Mouse (Mus musculus): Measurements from ENCODE around the gene Galntl6. TPM values are rescaled to one million over a fixed set of nuclear protein-coding genes. Genes with fewer than 3 reads are reported as not detected.
A peak's percentile ranks its signal among the peaks of the same experiment; 100 is the strongest.

Gene Galntl6
- polyA plus RNA-seq, 1 experiment from 2014 or later, result 0.22 TPM

DNA sequence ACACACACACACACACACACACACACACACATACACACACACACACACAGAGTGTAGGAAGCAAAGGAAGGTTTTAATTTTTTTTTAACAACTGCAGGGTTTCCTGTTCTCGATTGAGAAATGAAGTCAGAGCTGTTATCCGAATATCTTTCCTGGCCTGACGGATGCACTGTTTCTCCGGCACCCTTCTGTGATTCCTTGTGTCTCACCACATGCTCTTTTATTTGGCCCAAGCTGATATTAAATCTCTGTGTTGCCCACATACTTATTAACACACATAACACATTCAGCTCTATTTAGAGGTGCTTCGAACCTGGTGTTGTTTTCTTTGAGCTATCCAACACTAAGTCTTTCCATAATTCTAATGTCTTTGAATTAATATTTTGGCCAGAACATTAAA lies 1069.0 kb downstream of the Galntl6 start:
- no peaks in the 10 kb centered on the region for H3K36me3 ChIP-seq (replicated peaks)
- H3K9me3 ChIP-seq, result no peaks in the 10 kb centered on the region
- no peaks in the 10 kb centered on the region for H3K4me1 ChIP-seq
- H3K27me3 ChIP-seq (replicated peaks; ENCODE audit: low read depth, poor library complexity, severe bottlenecking), result no peaks in the 10 kb centered on the region
- no peak for DNase-seq (ENCODE audit: low spot score)
- WGBS, result 82% methylated on average over 5 of the region's 5 CpGs
- H3K27ac ChIP-seq (replicated peaks), result no peak overlapping the region
- H3K4me3 ChIP-seq, result no peak overlapping the region

DNA sequence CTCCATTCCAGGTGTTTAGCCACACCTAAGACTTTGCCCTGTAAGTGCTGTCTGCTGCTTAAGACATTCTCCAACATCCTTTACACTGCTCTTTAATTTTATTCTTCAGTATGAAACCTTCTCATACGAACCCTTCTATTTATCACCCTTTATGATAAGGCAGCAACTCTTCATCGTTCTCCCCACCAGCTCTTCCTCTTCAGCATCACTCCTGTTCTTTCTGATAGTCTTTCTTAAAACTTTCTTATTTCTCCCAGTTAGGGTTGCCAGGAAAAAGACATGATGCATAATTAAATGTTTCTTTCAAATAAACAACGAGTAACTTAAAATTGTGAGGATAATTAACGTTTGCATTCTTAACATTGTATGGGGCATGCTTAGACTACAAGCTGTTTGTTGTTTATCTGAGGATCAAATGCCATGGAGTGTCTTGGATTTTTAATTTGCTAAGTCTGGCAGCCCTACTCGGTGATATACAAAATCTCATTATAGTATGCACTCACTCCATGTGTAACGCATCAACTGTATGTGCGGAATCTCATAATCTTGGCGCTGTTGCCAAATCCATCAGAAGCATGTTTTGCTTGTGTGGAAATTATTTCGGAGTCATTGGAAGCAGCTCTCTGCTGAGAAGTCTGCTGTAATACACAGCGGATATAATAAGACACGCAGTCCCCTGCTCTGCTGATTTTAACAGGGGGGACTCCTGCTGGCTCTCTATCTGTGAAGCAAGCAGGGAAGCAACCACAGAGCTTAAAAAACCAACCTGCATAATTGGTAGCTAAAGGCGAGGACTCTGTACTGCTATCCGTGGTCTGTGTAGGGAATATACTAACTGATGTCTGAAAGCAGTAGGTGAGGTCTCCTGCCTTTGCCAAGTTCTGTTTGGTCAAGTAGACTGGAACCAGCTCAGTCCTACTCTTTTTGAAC lies 1069.7 kb downstream of the Galntl6 start:
- no peak overlapping the region for H3K27ac ChIP-seq (replicated peaks)
- WGBS, result 78% methylated on average over 13 of the region's 13 CpGs
- H3K4me3 ChIP-seq, result no peak overlapping the region
- no peaks in the 10 kb centered on the region for H3K36me3 ChIP-seq (replicated peaks)
- no peaks in the 10 kb centered on the region for H3K27me3 ChIP-seq (replicated peaks; ENCODE audit: low read depth, poor library complexity, severe bottlenecking)
- no peak for DNase-seq (ENCODE audit: low spot score)
- no peaks in the 10 kb centered on the region for H3K4me1 ChIP-seq
- H3K9me3 ChIP-seq, result no peaks in the 10 kb centered on the region

DNA sequence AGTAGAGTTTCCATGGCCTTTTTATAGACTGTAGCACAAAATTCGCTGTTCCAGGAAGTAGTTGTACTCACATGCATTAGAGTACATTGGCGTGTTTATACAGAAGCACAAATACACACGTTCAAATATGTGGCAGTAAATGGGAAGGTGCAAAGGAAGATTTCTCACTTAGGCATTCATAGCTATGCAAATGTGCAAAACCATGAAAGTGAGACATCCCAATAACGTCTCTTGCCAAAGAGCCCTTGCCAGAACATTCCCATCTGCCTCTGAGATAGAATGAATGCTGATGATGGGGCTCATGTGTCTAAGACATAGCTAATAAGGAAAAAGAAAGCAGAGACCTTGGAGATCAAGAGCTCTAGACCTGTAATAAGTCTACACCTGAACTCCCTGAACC lies 1071.0 kb downstream of the Galntl6 start:
- Histone ChIP-seq H3K36me3 (replicated peaks) (no peaks in the 10 kb centered on the region), H3K9me3 (no peaks in the 10 kb centered on the region), H3K27me3 (replicated peaks; ENCODE audit: low read depth, poor library complexity, severe bottlenecking) (no peaks in the 10 kb centered on the region), H3K4me1 (peaks cover 5% of the 10 kb centered on the region), H3K4me3 (no peak overlapping the region), H3K27ac (replicated peaks) (no peak overlapping the region)
- DNase-seq (ENCODE audit: low spot score), result no peak
- WGBS, result 88% methylated on average over 4 of the region's 4 CpGs

DNA sequence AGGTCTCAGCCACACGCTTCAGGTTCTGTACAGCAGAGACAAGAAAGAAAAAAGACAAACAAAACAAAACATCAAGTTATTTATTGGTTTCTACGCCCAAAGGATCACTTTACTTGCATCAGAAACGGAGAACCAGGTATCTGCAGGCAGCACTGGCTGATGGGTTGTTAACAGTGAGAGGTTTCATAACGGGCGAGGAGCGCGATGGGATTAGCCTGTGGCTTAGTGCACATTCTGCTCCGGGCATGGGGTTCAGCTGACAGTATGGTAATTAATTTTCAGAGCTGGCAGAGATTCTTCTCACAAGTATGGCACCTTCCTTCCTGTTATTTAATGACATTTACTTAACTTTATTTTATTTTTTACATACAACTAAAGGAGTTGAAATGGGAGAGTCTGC lies 1075.1 kb downstream of the Galntl6 start:
- H3K9me3 ChIP-seq, result no peaks in the 10 kb centered on the region
- H3K27me3 ChIP-seq (replicated peaks; ENCODE audit: low read depth, poor library complexity, severe bottlenecking), result no peaks in the 10 kb centered on the region
- peaks cover 5% of the 10 kb centered on the region for H3K4me1 ChIP-seq
- WGBS, result 65% methylated on average over 8 of the region's 8 CpGs
- no peaks in the 10 kb centered on the region for H3K36me3 ChIP-seq (replicated peaks)
- H3K4me3 ChIP-seq, result no peak overlapping the region
- H3K27ac ChIP-seq (replicated peaks), result no peak overlapping the region
- no peak for DNase-seq (ENCODE audit: low spot score)

DNA sequence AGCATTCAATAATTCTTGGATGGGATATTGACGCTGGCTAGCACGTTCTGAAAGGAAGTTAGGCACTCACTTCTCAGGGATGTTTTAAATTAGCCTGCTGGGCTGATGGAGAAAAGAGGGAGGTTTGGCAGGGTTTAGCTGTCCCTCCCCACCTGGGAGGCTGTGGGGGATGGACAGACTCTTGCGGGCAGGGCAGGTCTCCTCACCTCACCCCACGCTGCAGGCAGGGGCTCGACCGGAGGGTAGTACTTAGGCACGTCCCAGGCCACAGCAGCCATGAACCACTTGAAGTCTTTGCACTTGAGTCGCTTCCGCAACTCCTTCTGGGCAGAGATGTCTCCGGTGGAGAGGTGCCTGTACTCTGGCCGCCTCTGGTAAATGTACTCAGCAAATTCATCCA lies 1075.5 kb downstream of the Galntl6 start:
- peaks cover 5% of the 10 kb centered on the region for H3K4me1 ChIP-seq
- no peaks in the 10 kb centered on the region for H3K9me3 ChIP-seq
- WGBS, result 56% methylated on average over 11 of the region's 11 CpGs
- no peak overlapping the region for H3K4me3 ChIP-seq
- no peak overlapping the region for H3K27ac ChIP-seq (replicated peaks)
- no peaks in the 10 kb centered on the region for H3K27me3 ChIP-seq (replicated peaks; ENCODE audit: low read depth, poor library complexity, severe bottlenecking)
- no peaks in the 10 kb centered on the region for H3K36me3 ChIP-seq (replicated peaks)
- no peak for DNase-seq (ENCODE audit: low spot score)

DNA sequence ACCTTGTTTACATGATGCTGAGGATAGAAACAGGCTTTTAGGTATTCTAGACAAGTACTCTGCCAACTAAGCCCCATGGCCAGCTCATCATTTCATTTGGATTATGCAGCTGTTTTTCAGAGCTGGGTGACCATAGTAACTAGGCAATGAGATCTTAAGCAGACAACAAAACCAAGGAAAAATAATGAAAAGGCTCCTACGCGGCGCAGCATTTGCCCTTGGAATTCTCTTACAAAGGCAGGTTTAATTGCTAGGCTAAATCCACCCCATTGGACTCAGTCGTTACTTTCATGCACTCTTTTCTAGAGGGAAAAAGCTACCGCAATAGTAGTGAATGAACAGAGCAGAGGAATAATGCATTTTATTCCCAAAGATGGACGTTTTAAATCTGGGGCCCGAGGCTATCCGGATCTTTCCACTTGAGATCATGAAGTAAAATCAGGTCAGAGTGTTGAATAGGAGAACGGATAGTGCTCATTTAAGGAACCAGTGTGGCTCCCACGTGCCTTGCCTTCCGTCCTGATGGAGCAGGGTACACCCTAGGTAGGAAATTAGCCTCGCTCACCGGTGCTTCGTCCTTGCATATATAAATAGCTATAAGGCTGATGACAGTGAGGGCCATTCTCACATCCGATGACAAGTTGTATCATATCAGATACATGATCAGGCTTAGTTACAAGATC lies 1076.1 kb downstream of the Galntl6 start:
- H3K27ac ChIP-seq (replicated peaks), result no peak overlapping the region
- 79% methylated on average over 15 of the region's 15 CpGs for WGBS
- H3K36me3 ChIP-seq (replicated peaks), result no peaks in the 10 kb centered on the region
- DNase-seq (ENCODE audit: low spot score), result no peak
- H3K27me3 ChIP-seq (replicated peaks; ENCODE audit: low read depth, poor library complexity, severe bottlenecking), result no peaks in the 10 kb centered on the region
- no peak overlapping the region for H3K4me3 ChIP-seq
- peaks cover 5% of the 10 kb centered on the region for H3K4me1 ChIP-seq
- no peaks in the 10 kb centered on the region for H3K9me3 ChIP-seq

DNA sequence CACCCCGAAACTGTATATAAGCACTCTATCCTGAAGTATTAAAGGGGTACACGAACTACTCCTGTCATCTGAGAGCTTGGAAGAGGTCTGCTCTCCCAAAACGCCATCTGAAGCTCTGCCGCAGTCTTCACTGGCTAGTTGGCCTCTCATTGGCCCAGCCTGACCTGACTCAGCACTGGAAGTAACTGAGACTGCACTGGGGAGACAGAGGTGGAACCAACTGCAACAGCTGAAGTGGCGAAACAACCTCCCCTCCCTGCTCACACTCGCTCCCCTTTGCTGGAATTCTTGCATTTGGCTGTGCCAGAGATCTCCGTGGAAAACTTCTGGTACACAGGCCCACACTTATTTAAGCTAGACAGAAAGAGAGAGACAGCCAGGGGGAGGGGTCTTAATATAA lies 1089.3 kb downstream of the Galntl6 start:
- 72% methylated on average over 7 of the region's 7 CpGs for WGBS
- Histone ChIP-seq H3K4me3 (no peak overlapping the region), H3K4me1 (no peaks in the 10 kb centered on the region; the same call in 1 of the 2 replicates), H3K27ac (replicated peaks) (no peak overlapping the region), H3K36me3 (replicated peaks) (no peaks in the 10 kb centered on the region), H3K27me3 (replicated peaks; ENCODE audit: low read depth, poor library complexity, severe bottlenecking) (no peaks in the 10 kb centered on the region), H3K9me3 (no peaks in the 10 kb centered on the region)
- no peak for DNase-seq (ENCODE audit: low spot score)

DNA sequence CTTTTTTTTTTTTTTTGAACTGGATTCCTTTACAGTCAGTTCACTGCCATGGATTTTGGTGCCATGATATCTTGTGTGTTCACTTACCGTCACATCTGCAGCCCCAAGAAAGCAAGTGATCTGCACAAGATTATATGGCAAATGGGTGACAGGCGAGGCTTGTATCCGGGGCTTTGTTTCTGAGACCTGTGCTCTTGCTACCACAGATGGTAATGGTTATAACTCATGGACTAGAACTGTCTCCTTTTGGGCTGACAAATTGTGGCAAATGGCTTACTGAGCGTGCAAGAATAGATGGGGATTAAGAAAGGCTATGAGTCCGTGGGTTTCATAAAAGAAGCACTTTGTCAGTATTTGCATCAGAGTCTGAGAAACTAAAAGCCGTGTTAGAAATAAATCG lies 1096.4 kb downstream of the Galntl6 start:
- Histone ChIP-seq H3K27ac (replicated peaks) (no peak overlapping the region), H3K27me3 (replicated peaks; ENCODE audit: low read depth, poor library complexity, severe bottlenecking) (no peaks in the 10 kb centered on the region), H3K4me3 (no peak overlapping the region), H3K4me1 (peaks cover 13% of the 10 kb centered on the region), H3K9me3 (no peaks in the 10 kb centered on the region), H3K36me3 (replicated peaks) (no peaks in the 10 kb centered on the region)
- peak; percentile 50 for DNase-seq (ENCODE audit: low spot score)
- WGBS, result 49% methylated on average over 7 of the region's 7 CpGs

DNA sequence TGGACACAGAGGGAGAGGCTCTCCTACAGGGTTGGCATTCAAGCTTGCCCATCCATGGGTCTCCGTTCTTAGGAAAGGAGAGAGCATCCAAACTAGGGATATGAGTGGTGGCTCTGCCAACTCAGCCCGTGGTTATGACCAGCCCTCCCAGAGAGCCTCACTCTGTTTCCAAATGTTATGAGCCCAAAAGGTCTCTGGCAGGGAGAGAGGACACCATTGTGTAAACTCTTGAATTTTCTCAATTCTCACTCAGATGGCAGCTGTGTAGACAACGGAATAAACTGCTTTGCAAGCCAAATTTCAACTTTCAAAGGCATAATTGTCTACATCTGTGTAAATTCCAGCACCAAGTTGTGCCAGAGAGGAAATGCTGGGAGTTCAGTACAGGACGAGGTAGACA lies 1105.4 kb downstream of the Galntl6 start:
- Histone ChIP-seq H3K27ac (replicated peaks) (no peak overlapping the region), H3K4me1 (no peaks in the 10 kb centered on the region), H3K36me3 (replicated peaks) (no peaks in the 10 kb centered on the region), H3K27me3 (replicated peaks; ENCODE audit: low read depth, poor library complexity, severe bottlenecking) (no peaks in the 10 kb centered on the region), H3K9me3 (no peaks in the 10 kb centered on the region), H3K4me3 (no peak overlapping the region)
- WGBS, result 63% methylated on average over 4 of the region's 4 CpGs
- no peak for DNase-seq (ENCODE audit: low spot score)

DNA sequence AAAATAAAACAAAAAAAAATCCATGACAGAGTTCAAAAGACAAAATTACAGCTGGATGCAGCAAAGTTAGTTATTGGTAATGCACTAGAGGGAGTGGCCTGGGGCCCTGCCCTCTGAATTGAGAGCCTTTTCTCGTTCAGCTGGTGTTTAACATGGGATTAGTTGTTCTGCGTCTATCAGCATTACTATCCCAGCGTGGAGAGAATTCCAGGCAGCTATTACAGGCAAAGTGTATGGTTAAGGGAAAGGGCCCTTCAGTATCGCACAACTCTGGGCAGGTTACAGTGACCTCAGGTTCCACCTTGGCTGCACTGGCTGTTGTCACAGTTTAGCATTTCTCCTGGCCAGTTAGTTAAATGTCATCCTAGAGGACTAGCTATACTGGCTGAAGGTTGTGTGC lies 1107.3 kb downstream of the Galntl6 start:
- Histone ChIP-seq H3K9me3 (no peaks in the 10 kb centered on the region), H3K4me1 (0 out of 2 replicates have a peak, but pooled peaks cover 2% of the 10 kb centered on the region), H3K36me3 (replicated peaks) (no peaks in the 10 kb centered on the region), H3K4me3 (no peak overlapping the region), H3K27me3 (replicated peaks; ENCODE audit: low read depth, poor library complexity, severe bottlenecking) (no peaks in the 10 kb centered on the region), H3K27ac (replicated peaks) (no peak overlapping the region)
- DNase-seq (ENCODE audit: low spot score), result no peak
- 80% methylated on average over 4 of the region's 4 CpGs for WGBS

DNA sequence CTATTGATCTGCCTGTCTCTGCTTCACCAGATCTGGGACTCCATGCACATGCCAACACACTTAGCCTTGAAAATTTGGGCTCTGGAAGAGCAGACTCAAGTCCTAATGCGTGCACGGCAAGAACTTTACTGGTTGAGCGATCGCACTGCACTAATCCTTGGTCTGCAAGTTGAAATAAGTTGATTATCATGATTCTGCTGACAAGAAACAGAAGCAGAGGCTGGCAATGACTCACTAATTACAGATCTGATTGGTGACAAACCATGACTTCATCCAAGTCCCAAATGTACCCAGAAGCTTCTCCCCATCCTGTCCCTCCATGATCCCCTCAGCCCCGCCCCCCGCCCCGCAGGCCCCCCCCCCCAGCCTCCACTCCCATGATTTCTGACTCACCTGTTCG lies 1108.6 kb downstream of the Galntl6 start:
- H3K27me3 ChIP-seq (replicated peaks; ENCODE audit: low read depth, poor library complexity, severe bottlenecking), result no peaks in the 10 kb centered on the region
- WGBS, result 90% methylated on average over 8 of the region's 8 CpGs
- no peak overlapping the region for H3K4me3 ChIP-seq
- no peak for DNase-seq (ENCODE audit: low spot score)
- H3K27ac ChIP-seq (replicated peaks), result no peak overlapping the region
- no peaks in the 10 kb centered on the region for H3K36me3 ChIP-seq (replicated peaks)
- no peaks in the 10 kb centered on the region for H3K9me3 ChIP-seq
- peaks cover 8% of the 10 kb centered on the region; the same call in 1 of the 2 replicates for H3K4me1 ChIP-seq

DNA sequence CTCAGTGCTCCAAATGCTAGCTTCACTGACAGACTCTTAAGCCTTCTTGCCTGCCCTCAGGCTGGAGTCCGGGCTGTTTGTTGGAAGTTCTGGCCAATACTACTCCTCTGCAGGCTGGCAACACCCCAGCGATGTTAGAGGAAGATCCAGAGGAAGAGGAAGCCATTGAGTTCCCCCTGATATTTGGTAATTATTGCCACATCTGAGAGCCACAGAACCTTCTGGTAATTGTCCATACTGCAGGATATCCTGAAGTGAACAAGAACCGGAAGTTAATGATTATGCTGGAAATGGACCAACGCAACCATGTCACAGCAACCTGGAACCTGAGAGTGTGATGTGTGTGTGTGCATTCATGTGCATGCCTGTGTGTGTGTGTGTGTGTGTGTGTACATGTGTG lies 1111.2 kb downstream of the Galntl6 start:
- Histone ChIP-seq H3K36me3 (replicated peaks) (no peaks in the 10 kb centered on the region), H3K4me1 (peaks cover 8% of the 10 kb centered on the region; the same call in 1 of the 2 replicates), H3K27ac (replicated peaks) (no peak overlapping the region), H3K27me3 (replicated peaks; ENCODE audit: low read depth, poor library complexity, severe bottlenecking) (0 out of 2 replicates have a peak, but pooled peaks cover 9% of the 10 kb centered on the region), H3K4me3 (no peak overlapping the region), H3K9me3 (no peaks in the 10 kb centered on the region)
- 74% methylated on average over 4 of the region's 4 CpGs for WGBS
- no peak for DNase-seq (ENCODE audit: low spot score)

DNA sequence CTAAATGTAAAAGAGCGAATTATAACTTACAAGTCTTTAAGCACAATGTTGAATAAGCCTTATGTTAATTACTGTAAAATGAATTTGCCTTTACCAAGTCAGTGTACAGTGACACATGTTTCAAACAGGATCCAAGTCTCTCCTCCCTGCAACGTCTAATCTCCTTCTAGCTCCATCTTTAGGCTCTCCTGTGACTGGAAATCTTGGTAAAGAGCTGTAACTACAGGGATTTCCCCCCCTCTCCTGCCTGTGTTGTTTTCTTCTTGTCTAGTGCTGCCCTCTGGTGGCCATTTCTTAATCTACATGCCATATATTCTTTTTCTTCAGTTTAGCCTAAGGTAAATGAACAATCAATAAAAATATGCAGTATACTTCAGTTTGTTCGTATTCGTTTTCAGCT lies 1112.1 kb downstream of the Galntl6 start:
- WGBS, result 23% methylated on average over 4 of the region's 4 CpGs
- peak; percentile 72 for DNase-seq (ENCODE audit: low spot score)
- peak overlapping the region; percentile 51 for H3K4me3 ChIP-seq
- no peaks in the 10 kb centered on the region for H3K9me3 ChIP-seq
- H3K27me3 ChIP-seq (replicated peaks; ENCODE audit: low read depth, poor library complexity, severe bottlenecking), result 0 out of 2 replicates have a peak, but pooled peaks cover 9% of the 10 kb centered on the region
- H3K27ac ChIP-seq (replicated peaks), result peak overlapping the region; percentile 77; the same call in 1 of the 2 replicates
- no peaks in the 10 kb centered on the region for H3K36me3 ChIP-seq (replicated peaks)
- peaks cover 8% of the 10 kb centered on the region; the same call in 1 of the 2 replicates for H3K4me1 ChIP-seq
